Mouse (Mus musculus): Measurements from ENCODE around the gene Ptrh1. TPM values are rescaled to one million over a fixed set of nuclear protein-coding genes. Genes with fewer than 3 reads are reported as not detected.

The Ptrh1 gene
- total RNA-seq, 2 experiments from 2014 or later: 5.9 to 7.9 TPM

Other genes with a start within 250 kb of the Ptrh1 start
- 10 to 100 TPM; 70.2 to 75.2 TPM for gene Fam102a, start 240.5 kb upstream of the Ptrh1 start, total RNA-seq (2021)
- 10 to 100 TPM; 74.0 to 80.4 TPM for gene Dpm2, start 204.9 kb upstream of the Ptrh1 start, total RNA-seq (2021)
- gene Pip5kl1, start 201.0 kb upstream of the Ptrh1 start, total RNA-seq (2021): 1 to 10 TPM; 4.0 to 4.1 TPM
- under 1 TPM in 1 of 2 experiments, not detected in 1; 0.33 TPM for gene 9430097D07Rik, start 200.1 kb upstream of the Ptrh1 start, total RNA-seq (2021)
- gene St6galnac4, start 188.7 kb upstream of the Ptrh1 start, total RNA-seq (2021): 10 to 100 TPM; 41.4 to 48.8 TPM
- gene St6galnac6, start 176.1 kb upstream of the Ptrh1 start, total RNA-seq (2021): 100 to 1,000 TPM; 105 to 124 TPM
- 100 to 1,000 TPM; 127 to 140 TPM for gene Ak1, start 154.0 kb upstream of the Ptrh1 start, total RNA-seq (2021)
- gene Eng, start 129.2 kb upstream of the Ptrh1 start, total RNA-seq (2021): 10 to 100 TPM; 17.4 to 24.2 TPM
- 10 to 100 TPM in 1 of 2 experiments, 1 to 10 TPM in 1; 8.4 to 10.7 TPM for gene Fpgs, start 71.6 kb upstream of the Ptrh1 start, total RNA-seq (2021)
- gene Cdk9, start 62.7 kb upstream of the Ptrh1 start, total RNA-seq (2021): 100 to 1,000 TPM in 1 of 2 experiments, 10 to 100 TPM in 1; 96.0 to 106 TPM
- 10 to 100 TPM; 22.8 to 23.9 TPM for gene Sh2d3c, start 54.7 kb upstream of the Ptrh1 start, total RNA-seq (2021)
- gene 6330409D20Rik, start 34.8 kb upstream of the Ptrh1 start, total RNA-seq (2021): 1 to 10 TPM; 1.1 to 1.3 TPM
- 10 to 100 TPM; 32.2 to 33.3 TPM for gene Tor2a, start 18.6 kb upstream of the Ptrh1 start, total RNA-seq (2021)
- gene Ttc16, start 153 bp upstream of the Ptrh1 start, total RNA-seq (2021): under 1 TPM; 0.54 to 0.59 TPM
- 1 to 10 TPM in 1 of 2 experiments, under 1 TPM in 1; 0.49 to 1.3 TPM for gene Cfap157, start 8.6 kb downstream of the Ptrh1 start, total RNA-seq (2021)
- gene Stxbp1, start 71.5 kb downstream of the Ptrh1 start, total RNA-seq (2021): 100 to 1,000 TPM; 596 to 606 TPM
- 10 to 100 TPM; 15.1 to 15.7 TPM for gene Fam129b, start 100.3 kb downstream of the Ptrh1 start, total RNA-seq (2021)
- gene Rpl12, start 185.8 kb downstream of the Ptrh1 start, total RNA-seq (2021): 100 to 1,000 TPM; 101 to 110 TPM
- 10 to 100 TPM; 35.6 to 36.1 TPM for gene Lrsam1, start 185.8 kb downstream of the Ptrh1 start, total RNA-seq (2021)
- gene Slc2a8, start 206.3 kb downstream of the Ptrh1 start, total RNA-seq (2021): 10 to 100 TPM; 20.5 to 21.4 TPM